Mouse (Mus musculus) yolk sac, embryonic 10.5 days (tissue): ENCODE data around the gene Peg10.
A peak's percentile ranks its signal among the peaks of the same experiment; 100 is the strongest.
"Not testable (repeated sequence)": the region's sequence is repeated elsewhere in the genome, so short reads cannot be mapped to it uniquely, and the experiment has no call there.

Source experiments
- DNase-seq: peaks from one replicate; pipeline ENCODE4 v3.0.0-alpha.2; 2017; ENCODE audit warnings: low spot score

Gene Peg10

DNA sequence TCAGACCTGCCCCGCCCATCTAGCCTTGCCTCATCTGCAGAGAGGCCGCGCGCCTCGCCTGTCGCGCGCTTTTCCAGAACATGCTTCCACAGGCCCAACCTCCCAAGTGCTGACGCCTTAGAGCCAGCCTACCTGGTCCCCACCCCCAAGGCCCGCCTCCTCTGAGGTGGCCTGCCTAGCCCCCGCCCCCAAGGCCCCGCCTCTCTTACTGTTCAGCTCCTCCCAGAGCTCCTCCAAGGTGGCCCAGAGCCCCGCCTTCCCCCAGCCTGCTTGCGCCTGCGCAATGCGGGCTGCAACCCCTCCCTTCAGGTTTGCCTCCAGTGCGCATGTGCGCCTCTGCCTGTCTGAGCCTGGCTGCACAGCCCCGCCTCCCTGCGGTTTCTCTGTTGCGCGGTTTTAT is 2.0 kb downstream of the Peg10 start:
- peak; percentile 94 for DNase-seq

- DNase-seq: no peak
Observed at GRCm38 (mm10) chr6:4751355-4751754, 4.2 kb downstream of the Peg10 start.

- DNase-seq: peak; percentile 66
Observed at GRCm38 (mm10) chr6:4754286-4754685, 7.2 kb downstream of the Peg10 start.

- peak; percentile 71 for DNase-seq
Observed at GRCm38 (mm10) chr6:4754886-4755285, 7.8 kb downstream of the Peg10 start.

DNA sequence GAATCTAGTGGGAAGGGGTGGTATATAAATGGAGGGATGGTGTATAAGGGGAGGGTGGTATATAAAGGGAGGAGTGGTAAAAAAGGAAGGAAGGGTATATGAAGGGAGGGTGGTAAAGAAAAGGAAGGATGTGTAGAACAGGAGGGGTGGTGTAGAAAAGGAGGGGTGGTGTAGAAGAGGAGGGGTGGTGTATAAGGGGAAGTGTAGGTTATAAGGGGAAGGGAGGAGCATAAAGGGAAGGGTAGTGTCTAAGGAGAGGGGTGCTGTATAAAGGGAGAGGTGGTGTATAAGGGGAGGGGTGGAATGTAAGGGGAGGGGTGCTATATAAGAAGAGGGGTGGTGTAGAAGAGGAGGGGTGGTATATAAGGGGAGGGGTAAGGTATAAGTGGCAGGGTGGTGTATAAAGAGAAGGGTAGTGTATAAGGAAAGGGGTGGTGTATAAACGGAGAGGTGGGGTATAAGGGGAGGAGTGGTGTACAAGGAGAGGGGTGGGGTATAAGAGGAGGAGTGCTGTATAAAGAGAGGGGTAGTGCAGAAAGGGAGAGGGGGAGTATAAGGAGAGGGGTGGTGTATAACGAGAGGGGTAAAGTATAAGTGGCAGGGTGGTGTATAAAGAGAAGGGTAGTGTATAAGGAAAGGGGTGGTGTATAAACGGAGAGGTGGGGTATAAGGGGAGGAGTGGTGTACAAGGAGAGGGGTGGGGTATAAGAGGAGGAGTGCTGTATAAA is 14.5 kb downstream of the Peg10 start:
- DNase-seq: not testable (repeated sequence)

GRCm38 (mm10) chr6:4762252-4762651 is 15.1 kb downstream of the Peg10 start:
- peak; percentile 69 for DNase-seq

DNA sequence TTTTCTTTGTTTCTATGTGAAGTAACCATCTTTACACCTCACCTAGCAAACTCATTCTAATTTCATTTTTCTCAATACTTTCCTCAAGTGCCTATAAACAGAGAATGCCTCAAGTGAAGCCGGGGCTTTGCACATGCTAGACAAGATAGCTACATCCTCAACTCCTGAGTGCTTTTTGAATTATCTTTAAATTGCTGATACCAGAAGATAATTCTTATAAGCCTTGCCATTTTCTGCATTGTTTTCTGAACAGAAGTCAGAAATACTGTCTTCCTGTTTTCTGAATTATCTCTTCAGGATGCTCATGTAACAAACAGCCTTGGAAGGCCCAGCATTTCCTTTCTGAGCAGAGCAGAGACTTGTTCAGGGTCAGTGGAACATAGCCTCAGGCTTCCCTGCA is 49.2 kb downstream of the Peg10 start:
- DNase-seq: no peak

DNA sequence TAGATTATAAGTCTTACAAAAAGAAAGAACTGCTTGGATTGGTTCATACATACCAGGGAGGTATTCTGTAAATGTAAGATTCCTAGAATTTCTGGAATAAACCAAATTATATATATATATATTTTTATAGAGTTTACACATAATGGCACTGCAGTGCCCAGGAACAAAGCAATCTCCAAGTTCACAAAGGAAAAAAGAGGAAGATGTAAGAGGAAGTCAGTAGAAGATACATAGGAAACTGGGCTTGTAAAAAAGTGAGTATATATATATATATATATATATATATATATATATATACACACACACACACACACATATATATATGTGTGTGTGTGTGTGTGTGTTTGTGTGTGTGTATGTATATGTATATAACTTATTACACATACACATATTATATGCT is 50.2 kb downstream of the Peg10 start:
- not testable (repeated sequence) for DNase-seq

- DNase-seq: no peak
Observed at GRCm38 (mm10) chr6:4798382-4798781, 51.3 kb downstream of the Peg10 start.

DNA sequence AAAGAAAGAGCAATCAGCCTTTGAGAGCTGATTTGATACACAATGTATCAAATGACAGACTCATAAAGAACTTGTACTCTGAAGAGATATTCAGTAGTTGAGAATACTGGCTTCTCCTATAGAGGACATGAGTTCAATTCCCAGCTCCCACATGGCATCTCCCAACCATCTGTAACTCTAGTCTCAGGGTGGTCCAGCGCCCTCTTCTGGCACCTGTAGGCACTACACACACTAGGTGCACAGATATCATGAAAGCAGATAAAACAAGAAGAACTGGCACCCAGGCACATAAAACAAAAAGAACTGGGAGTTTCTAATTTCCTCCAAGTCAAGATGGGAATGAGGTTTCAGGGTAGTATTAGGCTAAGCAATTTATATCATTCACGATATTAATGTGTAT is 52.3 kb downstream of the Peg10 start:
- no peak for DNase-seq

- no peak for DNase-seq
Observed at GRCm38 (mm10) chr6:4806981-4807380, 59.9 kb downstream of the Peg10 start.
